Mouse (Mus musculus): ENCODE data around the gene Polh.

The Polh gene

DNA sequence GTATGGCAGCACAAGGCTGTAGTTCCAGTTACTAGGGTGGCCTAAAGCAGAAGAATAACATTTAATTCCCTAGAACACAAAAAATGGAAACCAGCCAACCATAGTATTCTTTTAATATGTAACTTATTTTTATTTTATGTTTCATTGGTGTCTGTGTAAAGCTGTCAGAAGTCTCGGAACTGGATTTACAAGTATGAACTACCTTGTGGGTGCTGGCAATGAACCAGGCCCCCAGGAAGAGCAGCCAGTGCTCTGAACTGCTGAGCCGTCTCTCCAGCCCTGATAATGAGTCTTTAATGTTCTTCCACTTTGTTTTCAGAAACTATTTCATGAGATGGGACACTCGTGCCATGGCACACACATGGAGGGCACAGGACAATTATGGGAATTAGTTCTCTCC lies 8.1 kb upstream of the Polh start:
- Histone ChIP-seq H3K36me3 (ENCODE audit: control insufficient read depth, insufficient read depth, low read length, poor library complexity, severe bottlenecking) (peaks cover 18% of the 10 kb centered on the region), H3K27me3 (ENCODE audit: control insufficient read depth, insufficient read depth, low read length, poor library complexity, severe bottlenecking) (no peaks in the 10 kb centered on the region)
- no peak for DNase-seq (ENCODE audit: low read depth, low spot score)

DNA sequence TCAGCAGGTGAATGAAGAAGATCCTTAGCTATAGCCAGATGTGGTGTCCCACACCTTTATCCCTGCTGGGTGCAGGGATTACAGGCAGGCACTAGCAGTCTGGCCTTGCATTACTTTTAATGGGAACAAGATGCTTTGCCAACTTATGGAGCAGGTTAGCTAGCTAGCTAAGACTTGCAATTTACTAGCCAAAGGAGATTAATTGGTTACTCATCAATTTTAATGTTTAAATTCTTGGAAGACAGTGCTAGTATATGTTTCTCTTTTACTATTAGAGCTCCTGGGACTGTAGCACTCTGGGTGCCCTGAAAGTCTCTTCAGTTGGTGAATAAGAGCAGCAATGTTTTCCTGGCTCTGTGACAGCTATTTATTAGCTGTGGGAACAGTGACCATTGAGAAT lies 4.2 kb upstream of the Polh start:
- Histone ChIP-seq H3K36me3 (ENCODE audit: control insufficient read depth, insufficient read depth, low read length, poor library complexity, severe bottlenecking) (peaks cover 16% of the 10 kb centered on the region), H3K27me3 (ENCODE audit: control insufficient read depth, insufficient read depth, low read length, poor library complexity, severe bottlenecking) (no peaks in the 10 kb centered on the region)
- DNase-seq (ENCODE audit: low read depth, low spot score), result no peak

DNA sequence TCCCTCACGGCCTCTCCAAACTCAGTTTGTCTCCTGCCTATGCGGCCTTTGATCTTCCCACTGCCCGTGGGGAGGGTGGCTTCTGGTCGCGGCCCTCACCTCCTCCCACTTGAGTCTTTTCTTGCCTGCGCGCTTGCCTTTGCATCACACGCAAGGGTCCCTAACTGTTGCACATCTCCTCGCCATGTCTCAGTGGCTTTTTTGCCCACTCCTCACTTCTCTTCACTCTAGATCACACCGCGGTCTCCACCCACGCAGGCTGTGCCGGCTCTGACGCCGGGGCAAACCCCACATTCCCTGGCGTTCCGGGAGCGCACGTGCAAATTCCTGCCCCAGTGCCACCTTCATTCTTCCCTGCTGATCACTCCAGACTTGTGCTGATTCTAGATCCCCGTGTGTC lies 633 bp upstream of the Polh start:
- peaks cover 9% of the 10 kb centered on the region for H3K36me3 ChIP-seq (ENCODE audit: control insufficient read depth, insufficient read depth, low read length, poor library complexity, severe bottlenecking)
- no peak for DNase-seq (ENCODE audit: low read depth, low spot score)
- H3K27me3 ChIP-seq (ENCODE audit: control insufficient read depth, insufficient read depth, low read length, poor library complexity, severe bottlenecking), result no peaks in the 10 kb centered on the region

DNA sequence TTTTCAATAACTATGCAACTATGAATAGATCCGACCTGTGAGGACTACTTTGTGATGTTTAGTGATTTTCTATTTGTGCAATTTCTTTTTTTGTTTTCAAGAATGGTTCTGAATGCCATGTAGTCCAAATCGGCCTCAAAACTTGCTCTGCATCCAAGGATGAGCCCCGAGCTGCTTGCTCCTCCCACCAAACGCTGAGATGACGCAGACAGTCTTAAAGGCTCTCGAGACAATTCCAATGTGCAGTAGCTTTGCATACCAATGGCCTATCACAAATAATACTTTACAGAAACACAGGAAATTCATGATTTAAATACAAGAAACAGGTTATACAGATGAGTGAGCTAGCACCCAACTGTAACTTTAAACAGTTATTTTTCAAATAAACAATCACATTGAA lies 1.3 kb downstream of the Polh start:
- no peaks in the 10 kb centered on the region for H3K27me3 ChIP-seq (ENCODE audit: control insufficient read depth, insufficient read depth, low read length, poor library complexity, severe bottlenecking)
- H3K36me3 ChIP-seq (ENCODE audit: control insufficient read depth, insufficient read depth, low read length, poor library complexity, severe bottlenecking), result 0 out of 2 replicates have a peak, but pooled peaks cover 2% of the 10 kb centered on the region
- peak; percentile 9 for DNase-seq (ENCODE audit: low read depth, low spot score)

DNA sequence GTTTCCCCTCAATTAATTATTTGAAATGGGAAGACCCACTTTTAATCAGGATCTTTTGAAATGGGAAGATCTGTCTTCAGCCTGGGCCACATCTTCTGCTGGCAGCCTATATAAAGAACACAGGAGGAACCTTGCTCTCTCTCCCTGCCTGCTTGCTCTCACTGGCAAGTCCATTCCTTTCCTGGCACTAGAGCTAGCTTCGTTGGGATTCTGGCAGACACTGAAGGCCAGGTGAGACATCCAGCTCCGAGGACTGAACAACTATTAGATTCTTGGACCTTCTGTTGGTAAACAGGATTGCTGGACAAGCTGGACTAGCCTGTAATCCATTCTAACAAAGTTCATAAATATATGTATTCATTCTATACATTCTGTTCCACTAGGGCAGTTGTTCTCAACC lies 13.6 kb downstream of the Polh start:
- no peaks in the 10 kb centered on the region for H3K27me3 ChIP-seq (ENCODE audit: control insufficient read depth, insufficient read depth, low read length, poor library complexity, severe bottlenecking)
- no peak for DNase-seq (ENCODE audit: low read depth, low spot score)
- peaks cover 12% of the 10 kb centered on the region for H3K36me3 ChIP-seq (ENCODE audit: control insufficient read depth, insufficient read depth, low read length, poor library complexity, severe bottlenecking)

DNA sequence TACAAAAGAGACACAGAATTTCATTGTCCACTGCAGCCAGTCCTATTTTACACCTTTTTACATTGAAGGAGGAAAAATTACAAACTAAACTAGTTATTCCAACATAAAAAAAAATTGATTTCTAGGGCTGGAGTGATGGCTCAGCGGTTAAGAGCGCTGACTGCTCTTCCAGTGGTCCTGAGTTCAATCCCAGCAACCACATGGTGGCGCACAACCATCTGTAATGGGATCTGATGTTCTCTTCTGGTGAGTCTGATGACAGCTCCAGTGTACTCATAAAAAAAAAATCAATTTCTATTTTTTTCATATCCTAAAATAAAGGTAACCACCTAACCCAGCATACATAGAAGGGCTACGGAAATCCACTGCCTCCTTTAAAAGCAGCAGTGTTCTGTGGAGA lies 20.2 kb downstream of the Polh start:
- Histone ChIP-seq H3K27me3 (ENCODE audit: control insufficient read depth, insufficient read depth, low read length, poor library complexity, severe bottlenecking) (no peaks in the 10 kb centered on the region), H3K36me3 (ENCODE audit: control insufficient read depth, insufficient read depth, low read length, poor library complexity, severe bottlenecking) (peaks cover 16% of the 10 kb centered on the region; the same call in 1 of the 2 replicates)
- no peak for DNase-seq (ENCODE audit: low read depth, low spot score)

DNA sequence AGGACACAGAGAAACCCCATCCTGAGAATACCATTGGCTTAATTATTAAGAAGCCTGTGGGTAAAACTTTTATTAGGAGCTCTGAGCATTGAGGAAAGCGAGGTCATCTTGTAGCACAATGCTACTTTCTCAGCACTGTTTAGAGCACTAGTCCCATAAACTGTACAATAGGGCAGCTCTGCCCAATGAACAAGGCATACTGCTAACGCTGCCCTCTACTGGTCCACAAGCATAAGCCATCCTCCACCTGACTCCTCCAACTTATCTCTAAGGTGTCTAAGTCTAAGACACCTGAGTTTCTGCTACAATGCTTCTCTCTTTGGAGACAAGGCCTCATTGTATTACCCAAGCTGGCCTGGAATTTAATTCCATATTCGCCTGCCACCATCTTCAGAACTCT lies 31.9 kb downstream of the Polh start:
- peak; percentile 81 for DNase-seq (ENCODE audit: low read depth, low spot score)
- Histone ChIP-seq H3K36me3 (ENCODE audit: control insufficient read depth, insufficient read depth, low read length, poor library complexity, severe bottlenecking) (peaks cover 7% of the 10 kb centered on the region), H3K27me3 (ENCODE audit: control insufficient read depth, insufficient read depth, low read length, poor library complexity, severe bottlenecking) (no peaks in the 10 kb centered on the region)

DNA sequence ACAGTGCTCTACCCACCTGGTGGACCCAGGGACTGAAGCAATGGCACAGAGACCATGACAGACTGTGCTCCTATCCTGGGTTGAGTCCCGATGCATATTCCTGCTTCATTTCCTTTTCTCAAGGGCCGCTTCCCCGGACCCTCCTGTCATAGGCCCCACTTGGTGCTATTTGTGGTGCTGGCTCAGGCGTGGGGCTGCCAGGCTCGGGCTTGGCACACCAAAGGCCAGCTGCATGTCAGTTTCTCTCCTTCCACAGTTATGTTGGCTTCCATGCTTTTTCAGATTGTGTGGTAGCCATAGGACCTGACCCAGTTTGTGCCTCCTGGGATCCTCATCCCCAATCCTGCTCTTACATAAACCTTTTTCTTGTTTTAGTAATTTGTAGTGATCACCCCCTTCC lies 33.7 kb downstream of the Polh start:
- Histone ChIP-seq H3K36me3 (ENCODE audit: control insufficient read depth, insufficient read depth, low read length, poor library complexity, severe bottlenecking) (peaks cover 15% of the 10 kb centered on the region), H3K27me3 (ENCODE audit: control insufficient read depth, insufficient read depth, low read length, poor library complexity, severe bottlenecking) (no peaks in the 10 kb centered on the region)
- DNase-seq (ENCODE audit: low read depth, low spot score), result no peak

DNA sequence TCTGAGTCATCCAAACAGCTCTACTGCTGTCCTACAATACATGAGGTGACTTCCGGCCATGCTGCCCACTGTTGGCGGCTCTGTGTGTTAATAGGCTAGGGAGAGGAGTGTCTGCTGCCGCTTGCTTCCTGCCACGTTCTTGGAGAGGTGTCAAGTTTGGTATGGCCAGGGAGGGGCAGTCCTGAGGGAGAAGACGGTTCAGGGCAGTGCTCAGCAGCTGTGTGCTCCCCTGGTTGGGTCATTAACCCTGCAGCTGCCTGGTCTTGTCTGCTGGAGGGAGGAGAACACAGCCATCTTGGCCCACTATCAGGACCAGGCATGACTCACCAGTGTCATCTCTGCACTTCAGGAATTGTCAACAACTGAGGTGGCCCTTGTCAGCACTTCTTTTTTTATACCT lies 34.1 kb downstream of the Polh start:
- H3K27me3 ChIP-seq (ENCODE audit: control insufficient read depth, insufficient read depth, low read length, poor library complexity, severe bottlenecking), result no peaks in the 10 kb centered on the region
- peaks cover 15% of the 10 kb centered on the region for H3K36me3 ChIP-seq (ENCODE audit: control insufficient read depth, insufficient read depth, low read length, poor library complexity, severe bottlenecking)
- DNase-seq (ENCODE audit: low read depth, low spot score), result no peak

DNA sequence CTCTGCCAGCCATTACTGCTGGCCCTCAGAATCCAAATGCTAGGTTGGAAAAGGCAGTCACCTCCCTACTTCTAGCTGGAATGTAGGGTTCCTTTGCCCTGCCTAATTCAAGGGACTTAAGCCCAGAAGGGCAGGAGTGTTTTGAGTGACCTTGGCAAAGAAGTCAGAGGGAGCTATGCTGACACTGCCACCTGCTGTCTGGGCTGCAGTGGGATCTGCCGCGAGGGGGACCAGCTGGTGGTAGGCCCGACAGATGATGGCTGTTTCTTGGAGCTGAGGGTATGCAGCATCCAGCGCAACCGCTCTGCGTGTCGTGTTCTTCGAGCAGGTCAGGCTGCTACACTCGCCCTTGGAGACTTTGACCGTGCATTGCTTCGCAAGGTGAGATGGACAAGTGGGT lies 35.4 kb downstream of the Polh start:
- no peaks in the 10 kb centered on the region for H3K27me3 ChIP-seq (ENCODE audit: control insufficient read depth, insufficient read depth, low read length, poor library complexity, severe bottlenecking)
- DNase-seq (ENCODE audit: low read depth, low spot score), result no peak
- H3K36me3 ChIP-seq (ENCODE audit: control insufficient read depth, insufficient read depth, low read length, poor library complexity, severe bottlenecking), result peaks cover 11% of the 10 kb centered on the region

DNA sequence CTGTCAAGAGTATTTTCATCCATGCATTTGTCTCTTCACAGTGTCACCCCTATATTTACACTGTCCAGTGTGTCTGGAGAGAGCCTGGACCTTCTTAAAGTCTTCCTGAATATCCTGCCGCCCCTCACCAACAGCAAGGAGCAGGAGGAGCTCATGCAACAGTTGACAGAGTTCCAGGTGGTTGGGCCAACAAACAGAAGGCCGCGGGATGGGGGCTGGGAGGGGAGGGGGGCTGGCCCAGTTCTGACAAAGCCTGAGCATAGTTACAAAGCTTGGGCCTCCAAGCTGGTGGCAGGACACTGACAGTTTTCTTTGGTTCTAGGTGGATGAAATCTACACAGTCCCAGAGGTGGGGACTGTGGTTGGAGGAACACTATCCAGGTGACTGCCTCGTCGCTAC lies 36.2 kb downstream of the Polh start:
- H3K36me3 ChIP-seq (ENCODE audit: control insufficient read depth, insufficient read depth, low read length, poor library complexity, severe bottlenecking), result peaks cover 11% of the 10 kb centered on the region
- H3K27me3 ChIP-seq (ENCODE audit: control insufficient read depth, insufficient read depth, low read length, poor library complexity, severe bottlenecking), result no peaks in the 10 kb centered on the region
- DNase-seq (ENCODE audit: low read depth, low spot score), result no peak

DNA sequence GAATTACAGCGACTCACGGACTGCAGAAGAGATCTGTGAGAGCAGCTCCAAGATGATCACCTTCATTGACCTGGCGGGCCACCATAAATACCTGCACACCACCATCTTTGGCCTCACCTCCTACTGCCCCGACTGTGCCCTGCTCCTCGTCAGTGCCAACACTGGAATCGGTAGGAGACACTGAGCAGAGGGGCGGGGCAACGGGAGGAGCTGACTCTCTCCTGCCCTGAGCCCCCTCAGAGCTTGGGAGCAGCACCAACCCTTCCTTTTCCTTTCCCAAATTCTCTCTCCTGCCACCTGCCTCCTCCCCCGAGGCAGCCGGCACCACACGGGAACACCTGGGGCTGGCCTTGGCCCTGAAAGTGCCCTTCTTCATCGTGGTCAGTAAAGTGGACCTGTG lies 37.0 kb downstream of the Polh start:
- Histone ChIP-seq H3K27me3 (ENCODE audit: control insufficient read depth, insufficient read depth, low read length, poor library complexity, severe bottlenecking) (no peaks in the 10 kb centered on the region), H3K36me3 (ENCODE audit: control insufficient read depth, insufficient read depth, low read length, poor library complexity, severe bottlenecking) (peaks cover 11% of the 10 kb centered on the region)
- no peak for DNase-seq (ENCODE audit: low read depth, low spot score)

DNA sequence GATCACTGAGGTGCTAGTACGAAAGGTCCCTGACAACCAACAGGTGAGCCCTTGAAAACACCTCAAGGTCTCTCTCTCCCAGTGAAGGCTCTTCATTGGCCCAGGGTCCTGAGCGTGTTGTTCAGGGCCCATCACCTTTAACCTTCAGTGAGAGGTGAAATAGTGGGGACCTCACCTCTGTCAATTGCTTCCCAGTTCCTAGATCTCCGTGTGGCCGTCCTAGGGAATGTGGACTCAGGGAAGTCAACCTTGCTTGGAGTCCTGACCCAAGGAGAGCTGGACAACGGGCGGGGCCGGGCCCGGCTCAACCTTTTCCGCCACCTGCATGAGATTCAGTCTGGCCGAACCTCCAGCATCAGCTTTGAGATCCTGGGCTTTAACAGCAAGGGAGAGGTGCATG lies 37.7 kb downstream of the Polh start:
- no peak for DNase-seq (ENCODE audit: low read depth, low spot score)
- H3K36me3 ChIP-seq (ENCODE audit: control insufficient read depth, insufficient read depth, low read length, poor library complexity, severe bottlenecking), result peaks cover 11% of the 10 kb centered on the region
- no peaks in the 10 kb centered on the region for H3K27me3 ChIP-seq (ENCODE audit: control insufficient read depth, insufficient read depth, low read length, poor library complexity, severe bottlenecking)

DNA sequence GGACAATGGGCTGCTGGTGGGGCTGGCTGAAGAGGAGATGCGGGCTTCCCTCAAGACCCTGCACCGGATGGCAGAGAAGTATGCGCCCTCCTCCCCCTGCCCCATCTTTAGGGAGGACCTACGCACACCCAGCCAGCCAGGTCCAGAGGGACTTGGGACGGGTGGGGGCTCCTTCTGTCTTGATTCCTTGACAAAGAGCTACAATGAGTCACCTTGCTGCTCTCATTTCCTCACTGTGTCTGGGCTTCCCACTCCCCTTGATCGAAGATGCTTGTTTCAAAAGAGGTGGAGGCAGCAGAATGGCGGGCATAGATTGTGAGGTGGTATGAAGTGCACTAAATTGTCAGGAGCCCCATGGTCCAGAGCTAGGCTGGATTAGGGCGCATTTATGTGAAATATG lies 38.1 kb downstream of the Polh start:
- DNase-seq (ENCODE audit: low read depth, low spot score), result no peak
- H3K27me3 ChIP-seq (ENCODE audit: control insufficient read depth, insufficient read depth, low read length, poor library complexity, severe bottlenecking), result no peaks in the 10 kb centered on the region
- peaks cover 11% of the 10 kb centered on the region for H3K36me3 ChIP-seq (ENCODE audit: control insufficient read depth, insufficient read depth, low read length, poor library complexity, severe bottlenecking)

DNA sequence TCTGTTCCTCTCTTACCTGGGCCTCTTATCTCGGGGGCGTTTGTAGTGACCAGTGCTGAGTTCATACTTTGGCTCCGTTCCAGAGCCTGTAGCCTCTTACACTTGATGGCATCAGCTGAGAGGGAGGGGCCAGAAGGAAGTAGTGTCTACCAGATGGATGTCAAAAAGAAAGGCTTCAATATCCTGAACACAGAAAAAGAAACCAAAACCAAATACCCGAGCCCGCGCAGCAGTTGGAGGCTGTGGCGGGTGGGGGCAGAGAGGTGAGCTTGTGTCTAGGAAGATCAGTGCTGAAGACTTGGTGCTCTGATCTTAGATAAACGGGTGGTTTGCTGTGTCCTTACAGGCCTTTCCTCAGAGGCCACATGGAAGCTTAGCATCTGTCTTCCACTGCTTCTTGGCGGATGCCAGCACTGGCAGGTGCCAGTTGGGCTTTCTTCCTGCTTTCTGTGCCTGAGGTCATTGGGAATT lies 39.5 kb downstream of the Polh start:
- DNase-seq (ENCODE audit: low read depth, low spot score), result peak; percentile 70
- peaks cover 11% of the 10 kb centered on the region for H3K36me3 ChIP-seq (ENCODE audit: control insufficient read depth, insufficient read depth, low read length, poor library complexity, severe bottlenecking)
- no peaks in the 10 kb centered on the region for H3K27me3 ChIP-seq (ENCODE audit: control insufficient read depth, insufficient read depth, low read length, poor library complexity, severe bottlenecking)

DNA sequence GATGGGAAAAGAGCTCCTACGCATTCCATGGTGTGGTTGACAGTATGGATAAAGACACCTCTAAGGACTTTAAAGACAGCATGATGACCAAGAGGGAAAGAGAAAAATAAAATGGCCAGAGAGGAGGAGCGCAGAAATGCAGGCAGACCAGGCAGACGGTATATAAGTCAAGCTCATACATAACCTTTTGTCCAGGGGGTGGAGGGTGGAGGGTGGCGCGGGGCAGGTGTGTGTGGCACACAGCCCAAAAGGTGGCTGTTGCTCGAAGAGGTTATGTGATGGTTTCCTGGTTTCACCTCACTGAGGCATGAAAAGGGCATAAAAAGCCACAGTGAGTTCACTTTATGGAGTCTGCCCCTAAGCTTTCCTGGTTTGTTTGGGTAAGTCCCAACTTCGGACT lies 39.9 kb downstream of the Polh start:
- no peak for DNase-seq (ENCODE audit: low read depth, low spot score)
- Histone ChIP-seq H3K27me3 (ENCODE audit: control insufficient read depth, insufficient read depth, low read length, poor library complexity, severe bottlenecking) (no peaks in the 10 kb centered on the region), H3K36me3 (ENCODE audit: control insufficient read depth, insufficient read depth, low read length, poor library complexity, severe bottlenecking) (peaks cover 9% of the 10 kb centered on the region)

All from splenic B cell, adult 2 months (primary cell).